Mouse (Mus musculus) c-Kit-positive CD71-positive TER-119-negative erythroid progenitor cells, embryonic 14.5 days (primary cell): ENCODE measurements around the gene Trim25.
"Not testable (repeated sequence)": the region's sequence is repeated elsewhere in the genome, so short reads cannot be mapped to it uniquely, and the experiment has no call there.

Experiments
- DNase-seq: peaks from one replicate; pipeline ENCODE4 v3.0.0-alpha.2; 2013; ENCODE audit warnings: low read depth

The Trim25 gene

DNA sequence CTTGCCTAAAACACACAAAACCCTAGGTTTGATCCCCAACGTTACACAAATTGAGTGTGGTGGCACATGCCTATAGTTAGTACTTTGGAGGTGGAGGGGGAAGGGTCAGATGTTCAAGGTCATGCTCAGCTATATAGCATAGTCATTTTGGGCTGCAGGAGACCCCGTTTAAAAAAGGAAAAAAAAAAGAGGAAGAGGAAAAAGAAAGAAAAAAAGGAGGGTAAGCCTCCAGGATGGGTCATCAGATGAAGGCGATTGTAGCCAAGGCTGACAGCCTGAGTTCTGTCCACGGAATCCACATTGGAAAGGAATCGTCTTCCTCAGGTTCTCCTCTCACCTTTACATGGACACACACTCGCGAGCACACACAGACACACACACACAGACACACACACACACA is 4.7 kb upstream of the Trim25 start:
- DNase-seq: no peak

- no peak for DNase-seq
Measured at GRCm38 (mm10) chr11:88995616-88996015, 3.6 kb upstream of the Trim25 start.

DNA sequence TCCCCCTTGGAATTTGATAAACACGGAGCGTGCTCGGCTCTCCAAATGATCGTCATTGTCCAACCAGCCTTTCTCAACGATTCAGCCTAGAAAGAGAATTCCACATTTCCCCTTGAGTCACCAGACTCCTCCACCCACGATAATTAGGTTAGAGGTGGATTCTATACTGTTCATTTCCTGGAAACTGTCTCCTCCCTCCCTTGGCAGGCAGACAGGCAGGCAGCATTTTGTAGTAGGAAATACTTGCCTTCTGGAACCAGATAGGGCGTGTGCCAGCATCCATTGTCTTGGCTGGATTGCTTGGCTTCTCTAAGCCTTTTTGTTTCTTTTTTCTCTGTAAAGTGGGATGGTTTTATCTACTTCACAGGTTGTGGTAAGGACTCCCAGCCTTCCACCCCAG is 2.7 kb upstream of the Trim25 start:
- no peak for DNase-seq

DNA sequence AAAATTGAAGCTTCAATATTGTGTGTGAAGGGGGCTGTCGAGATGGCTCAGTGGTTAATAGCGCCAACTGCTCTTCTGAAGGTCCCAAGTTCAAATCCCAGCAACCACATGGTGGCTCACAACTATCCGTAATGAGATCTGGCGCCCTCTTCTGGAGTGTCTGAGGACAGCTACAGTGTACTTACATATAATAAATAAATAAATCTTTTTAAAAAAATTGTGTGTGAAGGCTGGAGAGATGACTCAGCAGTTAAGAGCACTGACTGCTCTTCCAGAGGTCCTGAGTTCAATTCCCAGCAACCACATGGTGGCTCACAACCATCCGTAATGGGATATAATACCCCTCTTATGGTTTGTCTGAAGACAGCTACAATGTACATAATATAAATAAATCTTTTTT is 1.8 kb upstream of the Trim25 start:
- DNase-seq: not testable (repeated sequence)

- no peak for DNase-seq
Measured at GRCm38 (mm10) chr11:88998406-88998805, 770 bp upstream of the Trim25 start.

- no peak for DNase-seq
Measured at GRCm38 (mm10) chr11:88999723-89000526, 749 bp downstream of the Trim25 start.

DNA sequence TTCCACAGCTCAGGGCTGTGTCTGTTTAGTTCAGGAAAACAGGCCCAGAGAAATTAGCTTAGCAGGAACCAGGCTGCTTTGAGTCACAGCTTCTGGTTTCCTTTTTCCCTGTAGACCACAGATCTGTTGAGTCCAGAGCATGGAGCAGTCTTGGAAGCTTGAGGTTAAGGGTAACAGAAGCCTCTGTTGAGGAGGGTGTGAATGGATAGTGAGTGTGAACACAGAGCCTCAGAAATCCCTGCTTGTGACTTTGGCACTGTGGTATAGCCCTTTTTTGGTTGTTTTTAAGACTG is 1.3 kb downstream of the Trim25 start:
- DNase-seq: no peak

DNA sequence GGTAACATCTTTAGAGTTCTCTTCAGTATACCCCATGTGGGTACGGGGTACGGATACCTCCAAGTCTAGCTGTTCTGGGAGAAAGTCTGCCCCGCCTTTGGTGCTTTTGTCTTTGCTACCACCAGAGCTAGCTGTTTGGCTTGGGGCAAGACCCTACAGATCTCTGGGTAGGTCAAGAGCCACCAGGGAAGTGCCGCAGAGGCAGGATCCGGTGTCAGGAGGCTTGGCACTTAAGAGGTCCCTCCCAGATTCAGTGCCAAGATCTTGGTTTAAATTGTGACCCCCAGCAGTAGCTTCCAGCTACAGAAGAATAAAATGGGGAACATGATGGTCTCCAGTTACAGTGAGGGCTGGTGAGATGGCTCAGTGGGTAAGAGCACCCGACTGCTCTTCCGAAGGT is 2.4 kb downstream of the Trim25 start:
- no peak for DNase-seq

- no peak for DNase-seq
Measured at GRCm38 (mm10) chr11:89002068-89002467, 2.9 kb downstream of the Trim25 start.

DNA sequence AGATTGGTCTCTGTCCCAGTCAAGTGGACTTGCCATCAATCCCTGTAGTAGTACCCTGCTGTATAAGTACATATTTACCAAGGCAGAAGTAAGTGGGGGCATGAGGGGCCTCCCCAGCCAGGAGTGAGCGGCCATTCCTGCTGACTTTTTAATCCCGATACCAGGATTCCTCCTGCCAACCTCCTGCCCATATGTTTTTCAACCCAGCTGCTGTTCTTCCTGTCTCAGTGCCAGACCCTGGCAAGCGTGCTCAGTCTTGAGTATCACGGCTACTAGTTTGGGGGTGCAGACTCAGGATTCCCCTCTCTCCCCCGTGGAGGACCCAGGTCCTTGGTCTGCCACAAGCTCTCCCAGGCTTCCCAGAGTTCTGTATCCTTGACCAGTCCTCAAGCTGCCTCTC is 3.4 kb downstream of the Trim25 start:
- DNase-seq: no peak

DNA sequence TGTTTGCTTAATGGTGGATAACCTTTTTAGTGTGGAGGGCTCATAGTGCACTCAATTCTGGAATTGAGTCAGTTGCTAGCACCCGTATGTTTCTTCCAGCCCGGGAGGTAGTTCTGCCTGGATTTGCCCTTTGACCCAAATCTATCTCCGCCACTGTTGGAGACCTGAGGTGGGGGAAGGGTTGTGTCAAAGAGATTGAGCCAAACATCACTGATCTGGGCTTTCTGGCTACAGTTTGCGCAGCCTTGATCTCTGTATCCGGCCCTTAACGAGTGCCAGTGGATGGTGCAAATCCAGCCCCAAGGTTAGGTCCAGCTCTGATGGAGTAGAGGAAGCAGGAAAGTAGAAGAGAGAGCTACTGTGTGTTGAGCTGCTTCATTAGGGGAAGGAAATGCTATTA is 3.9 kb downstream of the Trim25 start:
- DNase-seq: no peak

DNA sequence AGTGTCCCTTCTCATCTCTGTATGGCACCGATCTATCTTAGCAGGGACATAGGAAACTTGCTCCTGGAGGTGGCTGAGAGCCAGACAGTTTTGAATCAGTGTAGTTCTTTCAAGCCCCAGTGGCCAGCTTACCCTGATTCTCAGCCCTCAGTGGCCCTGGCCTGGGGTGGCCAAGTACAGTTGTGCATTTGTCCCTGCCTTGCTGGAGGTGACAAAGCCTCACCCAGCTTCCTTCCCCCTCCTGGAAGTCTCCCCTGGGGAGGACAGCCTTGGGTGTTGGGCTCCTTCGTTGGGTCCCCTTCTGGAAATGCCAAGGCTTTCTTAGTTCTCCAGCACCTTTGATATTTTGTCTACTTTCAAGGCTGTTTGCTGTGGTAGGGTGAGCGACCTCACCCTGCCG is 4.5 kb downstream of the Trim25 start:
- no peak for DNase-seq

- DNase-seq: no peak
Measured at GRCm38 (mm10) chr11:89005473-89005872, 6.3 kb downstream of the Trim25 start.

DNA sequence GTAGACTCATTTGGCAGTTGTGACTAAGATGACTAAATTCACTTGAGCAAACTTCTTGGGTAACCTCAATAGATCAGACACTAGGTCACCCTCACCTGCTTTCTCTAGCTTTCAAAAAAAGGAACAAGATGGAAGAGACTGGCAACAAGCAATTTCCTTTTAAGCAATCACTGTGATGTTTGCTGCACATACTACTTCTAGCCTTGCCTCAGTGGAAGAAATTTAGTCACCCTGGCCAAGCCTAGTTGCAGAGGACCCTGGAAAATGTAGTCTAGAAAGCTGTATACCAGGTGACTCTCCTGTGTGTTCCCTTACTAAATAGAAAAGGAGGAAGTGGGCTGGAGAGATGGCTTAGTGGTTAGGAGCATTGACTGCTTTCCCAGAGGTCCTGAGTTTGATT is 7.2 kb downstream of the Trim25 start:
- no peak for DNase-seq

DNA sequence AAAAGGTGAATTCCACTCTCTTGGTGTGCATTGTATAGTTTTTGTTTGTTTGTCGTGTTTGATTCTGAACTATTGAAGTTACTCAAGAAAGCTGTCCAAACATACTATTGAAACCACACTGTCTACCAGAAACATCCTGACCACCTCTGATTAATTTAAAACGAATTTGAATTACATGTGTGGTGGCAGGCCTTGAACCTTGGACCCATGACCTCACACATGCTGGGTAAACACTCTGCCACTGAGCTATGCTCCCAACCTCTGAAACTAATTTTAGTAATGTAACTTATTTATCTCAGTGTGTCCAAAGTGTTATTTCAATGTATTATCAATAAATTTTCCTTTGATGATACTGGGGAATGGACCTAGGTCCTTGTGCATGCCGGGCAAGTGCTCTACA is 8.4 kb downstream of the Trim25 start:
- DNase-seq: no peak

- no peak for DNase-seq
Measured at GRCm38 (mm10) chr11:89009066-89009465, 9.9 kb downstream of the Trim25 start.

- DNase-seq: no peak
Measured at GRCm38 (mm10) chr11:89009496-89009895, 10.3 kb downstream of the Trim25 start.

GRCm38 (mm10) chr11:89012241-89012640 is 13.1 kb downstream of the Trim25 start:
- DNase-seq: no peak

DNA sequence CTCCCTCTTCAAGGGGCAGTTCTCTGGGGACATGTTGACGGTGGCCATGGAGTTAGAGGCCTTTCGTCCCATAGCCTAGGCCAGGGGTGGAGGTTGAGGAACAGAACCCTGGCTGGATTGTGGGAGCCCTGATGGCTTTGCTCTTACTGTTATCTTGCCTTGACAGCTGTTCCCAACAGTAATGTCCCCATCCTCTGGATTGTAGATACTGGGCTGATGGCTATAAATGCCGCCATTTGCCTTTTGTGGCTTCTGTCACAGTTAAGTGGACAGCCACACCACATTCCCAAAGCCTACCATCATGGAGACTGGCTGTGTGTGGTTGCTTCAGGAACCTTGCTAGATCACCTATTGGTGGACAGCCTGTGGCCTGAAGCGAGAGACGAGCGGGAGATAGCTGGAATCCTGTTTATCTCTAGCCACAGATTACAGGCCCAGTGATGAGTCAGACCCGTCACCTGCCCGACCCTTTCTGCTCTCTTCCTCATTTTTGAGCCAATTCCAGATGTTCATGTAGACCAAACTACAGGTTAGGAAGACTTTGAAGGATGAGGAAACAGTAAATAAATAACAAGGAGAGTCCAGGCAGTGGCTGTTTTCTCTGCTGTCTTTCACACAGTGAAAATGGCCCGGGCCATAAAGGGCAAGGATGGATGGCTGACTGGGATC is 18.5 kb downstream of the Trim25 start:
- DNase-seq: peak; percentile 63

GRCm38 (mm10) chr11:89020681-89021305 is 21.6 kb downstream of the Trim25 start:
- DNase-seq: no peak

GRCm38 (mm10) chr11:89021687-89022086 is 22.5 kb downstream of the Trim25 start:
- DNase-seq: no peak

GRCm38 (mm10) chr11:89022120-89022731 is 23.1 kb downstream of the Trim25 start:
- DNase-seq: no peak

- no peak for DNase-seq
Measured at GRCm38 (mm10) chr11:89023477-89023876, 24.3 kb downstream of the Trim25 start.
